Mouse (Mus musculus) limb, embryonic 14.5 days (tissue): ENCODE measurements around the gene Vps4a. TPM values are rescaled to one million over a fixed set of nuclear protein-coding genes. Genes with fewer than 3 reads are reported as not detected.

Experiments used
- ATAC-seq: fragments of 200-750 bp; cut with Nextera tagmentation; 2 replicates; pipeline ENCODE4 v1.8.0; 2017; ENCODE audit warnings: low read depth, moderate number of reproducible peaks, moderate TSS enrichment; ENCODE audit not compliant: low FRiP score
- DNase-seq: peaks from one replicate; pipeline ENCODE4 v3.0.0-alpha.2; 2015; ENCODE audit warnings: low spot score
- H3K27ac ChIP-seq: fragments of 300-500 bp; sonication (generic); replicated peaks from 2 replicates; pipeline ENCODE4 v1.5.1; 2014; ENCODE audit warnings: low read depth, mild to moderate bottlenecking, low read length, moderate library complexity, mixed read lengths
- H3K27me3 ChIP-seq: fragments of 300-500 bp; sonication (generic); 2 replicates; pipeline ENCODE4 v1.6.1; 2014; ENCODE audit warnings: low read length, mixed read lengths; ENCODE audit not compliant: control insufficient read depth, insufficient read depth
- H3K36me3 ChIP-seq: fragments of 300-500 bp; sonication (generic); 2 replicates; pipeline ENCODE4 v1.6.1; 2014; ENCODE audit warnings: mild to moderate bottlenecking, low read length, moderate library complexity, mixed read lengths; ENCODE audit not compliant: control insufficient read depth, insufficient read depth
- H3K4me1 ChIP-seq: fragments of 300-500 bp; sonication (generic); 2 replicates; pipeline ENCODE4 v1.6.1; 2014; ENCODE audit warnings: antibody characterized with exemption, low read length, mixed read lengths; ENCODE audit not compliant: control insufficient read depth, insufficient read depth
- H3K4me2 ChIP-seq: fragments of 300-500 bp; sonication (generic); replicated peaks from 2 replicates; pipeline ENCODE4 v1.6.1; 2014; ENCODE audit warnings: low read depth, mild to moderate bottlenecking, low read length, moderate library complexity; ENCODE audit not compliant: severe bottlenecking
- H3K4me3 ChIP-seq: fragments of 300-500 bp; sonication (generic); replicated peaks from 2 replicates; pipeline ENCODE4 v1.5.1; 2014; ENCODE audit warnings: low read length
- H3K9ac ChIP-seq: fragments of 300-500 bp; sonication (generic); 2 replicates; pipeline ENCODE4 v1.6.1; 2014; ENCODE audit warnings: mild to moderate bottlenecking, low read depth, low read length, moderate library complexity; ENCODE audit not compliant: severe bottlenecking
- H3K9me3 ChIP-seq: fragments of 300-500 bp; sonication (generic); 2 replicates; pipeline ENCODE4 v1.6.1; 2016; ENCODE audit warnings: low read length; ENCODE audit not compliant: control insufficient read depth
- POLR2A ChIP-seq: fragments of 200-500 bp; IDR thresholded peaks from 2 replicates; pipeline ENCODE4 v1.8.0; 2012; ENCODE audit warnings: inconsistent platforms, mild to moderate bottlenecking, moderate library complexity, borderline replicate concordance; ENCODE audit not compliant: insufficient read depth, insufficient read length; ENCODE audit errors: extremely low read depth
- WGBS: fragments of 180-500 bp; shearing (Covaris S2); extraction: QIAGEN DNeasy Blood & Tissue Kit; methylation state at CpG from one replicate; pipeline ENCODE4 v1.1.7; 2014; 5-methylcytosine and 5-hydroxymethylcytosine counted together
- polyA plus RNA-seq, 2 experiments: library from polyadenylated mRNA; depleted of rRNA in 1 of 2; stranded (reverse) in 1 of 2; unstranded in 1 of 2; fragments of >200 nt; fragmentation: Nextera tagmentation in 1 of 2; extraction: Ambion mirVana in 1 of 2; gene quantifications; 2 replicates each; pipeline versions ENCODE4 v1.2.1 to v1.2.3; 2012 to 2014

Gene Vps4a
- polyA plus RNA-seq, 2 experiments = 50.8 to 75.8 TPM

GRCm38 (mm10) chr8:107086018-107086417 lies 55.0 kb downstream of the Vps4a start:
- no peaks in the 10 kb centered on the region for H3K9me3 ChIP-seq
- WGBS = 98% methylated on average over 5 of the region's 5 CpGs
- H3K27ac ChIP-seq = no peak overlapping the region
- H3K27me3 ChIP-seq = no peaks in the 10 kb centered on the region
- H3K4me1 ChIP-seq = no peaks in the 10 kb centered on the region
- ATAC-seq (no peak), DNase-seq (no peak)
- no peak overlapping the region for H3K9ac ChIP-seq
- TF ChIP-seq POLR2A = no peak
- H3K4me2 ChIP-seq = no peak overlapping the region
- H3K36me3 ChIP-seq = peaks cover 81% of the 10 kb centered on the region
- no peak overlapping the region for H3K4me3 ChIP-seq

- Histone ChIP-seq H3K27ac (no peak overlapping the region), H3K4me3 (no peak overlapping the region), H3K36me3 (peaks cover 81% of the 10 kb centered on the region), H3K4me1 (no peaks in the 10 kb centered on the region), H3K27me3 (no peaks in the 10 kb centered on the region), H3K9me3 (no peaks in the 10 kb centered on the region), H3K9ac (no peak overlapping the region), H3K4me2 (no peak overlapping the region)
- TF ChIP-seq POLR2A = no peak
- DNase-seq (no peak), ATAC-seq (no peak)
- WGBS = 95% methylated on average over 5 of the region's 5 CpGs
These were observed 57.6 kb downstream of the Vps4a start for GRCm38 (mm10) chr8:107088526-107089063.

- DNase-seq = no peak
- peaks cover 5% of the 10 kb centered on the region; the same call in 1 of the 2 replicates for H3K4me1 ChIP-seq
- H3K9ac ChIP-seq = no peak overlapping the region
- H3K27me3 ChIP-seq = no peaks in the 10 kb centered on the region
- no peak for ATAC-seq
- no peak for TF ChIP-seq POLR2A
- peaks cover 77% of the 10 kb centered on the region for H3K36me3 ChIP-seq
- no peaks in the 10 kb centered on the region for H3K9me3 ChIP-seq
- WGBS = 96% methylated on average over 7 of the region's 7 CpGs
- no peak overlapping the region for H3K4me2 ChIP-seq
- no peak overlapping the region for H3K27ac ChIP-seq
- no peak overlapping the region for H3K4me3 ChIP-seq
These were observed 59.5 kb downstream of the Vps4a start for GRCm38 (mm10) chr8:107090531-107090930.

Other genes with a start within 250 kb of the Vps4a start
- 1.9 and 2.0 TPM in 2 replicates for gene Has3, start 161.0 kb upstream of the Vps4a start, polyA plus RNA-seq (2012; rRNA removed)
- gene Has3, start 161.0 kb upstream of the Vps4a start, polyA plus RNA-seq (2014; fragmentation: Nextera tagmentation; extraction: Ambion mirVana) = 0.53 and 0.58 TPM in 2 replicates
- 50.7 and 53.3 TPM in 2 replicates for gene Utp4, start 137.6 kb upstream of the Vps4a start, polyA plus RNA-seq (2012; rRNA removed)
- gene Utp4, start 137.6 kb upstream of the Vps4a start, polyA plus RNA-seq (2014; fragmentation: Nextera tagmentation; extraction: Ambion mirVana) = 61.9 and 64.0 TPM in 2 replicates
- gene Sntb2, start 95.5 kb upstream of the Vps4a start, polyA plus RNA-seq (2012; rRNA removed) = 13.9 and 15.4 TPM in 2 replicates
- 20.4 and 20.7 TPM in 2 replicates for gene Sntb2, start 95.5 kb upstream of the Vps4a start, polyA plus RNA-seq (2014; fragmentation: Nextera tagmentation; extraction: Ambion mirVana)
- gene Pdf, start 17.4 kb downstream of the Vps4a start, polyA plus RNA-seq (2012; rRNA removed) = 34.6 and 38.7 TPM in 2 replicates
- gene Pdf, start 17.4 kb downstream of the Vps4a start, polyA plus RNA-seq (2014; fragmentation: Nextera tagmentation; extraction: Ambion mirVana) = 35.7 and 39.2 TPM in 2 replicates
- 56.7 and 68.1 TPM in 2 replicates for gene Cog8, start 25.5 kb downstream of the Vps4a start, polyA plus RNA-seq (2012; rRNA removed)
- gene Cog8, start 25.5 kb downstream of the Vps4a start, polyA plus RNA-seq (2014; fragmentation: Nextera tagmentation; extraction: Ambion mirVana) = 37.8 and 40.9 TPM in 2 replicates
- 54.9 and 123 TPM in 2 replicates for gene Nip7, start 25.7 kb downstream of the Vps4a start, polyA plus RNA-seq (2012; rRNA removed)
- gene Nip7, start 25.7 kb downstream of the Vps4a start, polyA plus RNA-seq (2014; fragmentation: Nextera tagmentation; extraction: Ambion mirVana) = 99.0 and 103 TPM in 2 replicates
- not detected in 2 replicates for gene Tmed6, start 34.4 kb downstream of the Vps4a start, polyA plus RNA-seq (2012; rRNA removed)
- not detected in 2 replicates for gene Tmed6, start 34.4 kb downstream of the Vps4a start, polyA plus RNA-seq (2014; fragmentation: Nextera tagmentation; extraction: Ambion mirVana)
- gene Terf2, start 65.3 kb downstream of the Vps4a start, polyA plus RNA-seq (2012; rRNA removed) = 34.9 and 39.0 TPM in 2 replicates
- gene Terf2, start 65.3 kb downstream of the Vps4a start, polyA plus RNA-seq (2014; fragmentation: Nextera tagmentation; extraction: Ambion mirVana) = 15.1 and 18.5 TPM in 2 replicates
- gene Cyb5b, start 119.4 kb downstream of the Vps4a start, polyA plus RNA-seq (2012; rRNA removed) = 57.2 and 60.3 TPM in 2 replicates
- gene Cyb5b, start 119.4 kb downstream of the Vps4a start, polyA plus RNA-seq (2014; fragmentation: Nextera tagmentation; extraction: Ambion mirVana) = 82.3 and 83.5 TPM in 2 replicates